Mouse (Mus musculus) inflammation-experienced regulatory T-cells (primary cell): Measurements from ENCODE around the gene Srpr. TPM values are rescaled to one million over a fixed set of nuclear protein-coding genes. Genes with fewer than 3 reads are reported as not detected.

ENCODE experiments used
- polyA plus RNA-seq, 2 experiments: library from polyadenylated mRNA; unstranded; fragments of 100-300 nt; shearing (Covaris generic); gene quantifications; one replicate each; pipeline ENCODE4 v1.2.1; 2017

Gene Srpr
- polyA plus RNA-seq = 100 to 1,000 TPM; 122 to 140 TPM

DNA sequence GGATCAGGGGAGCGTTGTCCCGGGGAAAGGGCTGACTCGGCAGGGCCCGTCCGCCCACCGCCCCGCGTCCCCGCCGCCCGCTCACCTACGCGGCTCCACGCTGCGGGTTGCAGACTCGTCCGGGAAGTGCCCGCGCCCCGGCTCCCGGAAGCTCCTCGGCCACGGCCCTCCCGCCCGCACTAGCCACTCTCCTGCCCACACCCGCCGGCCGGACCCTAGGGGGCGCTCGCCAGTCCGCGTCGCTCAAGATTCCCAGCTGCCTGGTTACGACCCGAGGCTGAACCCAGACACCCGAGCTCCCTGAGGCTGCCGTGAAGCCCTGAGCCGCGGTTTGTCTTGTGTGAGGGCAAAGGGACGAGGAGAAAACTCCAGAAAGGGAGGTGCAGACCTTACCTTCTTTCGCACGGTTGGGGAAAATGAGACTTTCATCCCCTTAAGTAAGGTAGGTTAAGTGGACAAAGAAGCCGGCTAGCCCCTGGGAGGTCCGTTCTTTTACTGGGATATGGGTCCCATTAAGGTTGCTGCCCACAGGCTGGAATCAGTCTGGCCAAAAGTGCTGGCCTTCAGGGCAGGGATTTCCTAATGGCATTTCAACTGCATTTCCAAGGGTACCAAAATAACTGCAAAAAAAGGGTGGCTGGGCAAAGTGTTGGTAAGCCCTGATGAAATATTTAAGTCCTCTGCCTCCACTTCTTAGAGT is at the start of gene Srpr, which contains the start of gene Tirap:
Gene Srpr, plus strand, starts transcription at position 404 of the 700 bp plus-strand sequence.
Gene Tirap, minus strand, starts transcription at position 520 of the 700 bp plus-strand sequence.

DNA sequence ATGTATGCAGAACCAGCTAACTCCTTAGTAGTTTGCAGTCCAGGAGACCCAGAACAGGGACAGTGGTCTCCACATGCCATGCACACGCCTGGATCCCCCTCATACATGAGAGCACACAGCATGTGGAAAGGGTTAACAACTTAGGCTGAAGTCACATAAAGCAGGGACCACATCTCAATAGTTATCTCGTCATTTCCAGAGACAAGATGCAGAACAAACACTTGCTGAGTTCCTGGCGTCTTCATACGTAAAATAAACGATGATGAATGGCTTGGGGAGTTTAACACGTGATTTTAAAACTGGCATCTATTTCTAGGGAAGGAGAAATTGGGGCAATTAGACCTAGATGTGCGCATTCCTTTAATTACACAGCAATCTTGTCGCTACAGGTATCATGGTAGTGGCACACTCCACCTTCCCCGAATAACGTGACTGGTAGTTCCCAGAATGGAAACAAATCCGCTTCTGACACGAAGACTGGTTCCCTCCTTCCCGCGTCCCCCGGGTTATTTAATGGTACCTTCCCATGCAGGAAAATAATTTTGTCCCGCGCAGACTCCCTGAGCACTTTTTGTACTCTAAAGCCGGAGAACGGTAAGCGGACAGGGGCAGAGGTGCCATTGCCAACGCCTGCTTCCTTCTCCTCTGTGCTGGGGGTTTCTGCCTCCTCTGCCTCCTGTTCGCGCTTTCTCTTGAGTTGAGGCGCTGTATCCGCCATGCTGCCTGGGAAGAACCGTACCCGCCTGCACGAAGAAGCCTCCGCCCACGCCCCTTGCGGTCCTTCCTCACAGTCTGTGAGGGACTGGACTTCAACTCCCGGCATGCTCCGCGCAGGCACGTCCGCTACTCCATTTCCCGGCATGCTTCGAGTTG is 24.5 kb upstream of the Srpr start, which contains the start of gene Dcps:
Gene Dcps, minus strand, starts transcription at position 811 of the 873 bp plus-strand sequence.

DNA sequence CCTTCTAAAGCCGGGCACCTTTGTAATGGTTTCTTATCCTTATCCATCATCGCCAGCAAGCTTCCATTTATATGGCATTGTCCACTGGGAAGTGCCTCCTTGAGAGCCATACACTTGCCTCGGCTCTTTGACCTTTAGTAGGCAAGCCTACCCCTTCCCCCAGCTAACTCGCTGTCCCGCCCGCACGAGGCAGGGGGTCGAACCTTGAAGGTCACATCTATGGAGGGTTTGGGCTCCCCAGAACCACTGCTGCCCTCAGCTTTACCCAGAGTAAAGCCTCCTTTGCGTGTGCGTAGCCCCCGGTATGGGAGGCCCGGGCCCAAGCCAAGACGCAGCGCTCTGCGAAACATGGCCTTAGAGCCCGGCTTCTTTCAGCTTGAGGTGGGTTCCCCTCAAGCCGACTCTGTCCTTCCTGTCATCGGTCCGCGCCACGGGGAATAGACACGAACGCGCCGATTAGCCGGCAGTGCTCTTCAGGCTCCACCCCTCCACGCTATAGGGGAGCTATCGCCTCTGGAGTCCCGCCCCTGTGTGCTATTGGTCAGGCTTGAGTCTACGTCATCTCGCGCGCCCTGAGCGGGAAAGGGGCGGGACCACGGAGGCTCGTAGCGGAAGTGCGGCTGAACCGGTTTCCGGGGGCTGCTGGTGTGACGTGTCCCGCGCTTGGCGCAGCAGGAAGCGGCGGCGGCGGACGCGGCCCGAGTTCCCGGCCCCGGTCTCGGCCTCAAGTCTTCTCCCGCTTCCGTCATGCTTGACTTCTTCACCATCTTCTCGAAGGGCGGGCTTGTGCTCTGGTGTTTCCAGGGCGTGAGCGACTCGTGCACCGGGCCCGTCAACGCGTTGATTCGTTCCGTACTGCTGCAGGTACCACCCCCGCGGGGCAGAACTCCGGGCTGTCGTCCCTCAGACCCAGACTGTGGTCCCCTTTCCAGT is 10.8 kb downstream of the Srpr start, which contains the start of gene Foxred1:
Gene Foxred1, minus strand, starts transcription at position 514 of the 933 bp plus-strand sequence.

DNA sequence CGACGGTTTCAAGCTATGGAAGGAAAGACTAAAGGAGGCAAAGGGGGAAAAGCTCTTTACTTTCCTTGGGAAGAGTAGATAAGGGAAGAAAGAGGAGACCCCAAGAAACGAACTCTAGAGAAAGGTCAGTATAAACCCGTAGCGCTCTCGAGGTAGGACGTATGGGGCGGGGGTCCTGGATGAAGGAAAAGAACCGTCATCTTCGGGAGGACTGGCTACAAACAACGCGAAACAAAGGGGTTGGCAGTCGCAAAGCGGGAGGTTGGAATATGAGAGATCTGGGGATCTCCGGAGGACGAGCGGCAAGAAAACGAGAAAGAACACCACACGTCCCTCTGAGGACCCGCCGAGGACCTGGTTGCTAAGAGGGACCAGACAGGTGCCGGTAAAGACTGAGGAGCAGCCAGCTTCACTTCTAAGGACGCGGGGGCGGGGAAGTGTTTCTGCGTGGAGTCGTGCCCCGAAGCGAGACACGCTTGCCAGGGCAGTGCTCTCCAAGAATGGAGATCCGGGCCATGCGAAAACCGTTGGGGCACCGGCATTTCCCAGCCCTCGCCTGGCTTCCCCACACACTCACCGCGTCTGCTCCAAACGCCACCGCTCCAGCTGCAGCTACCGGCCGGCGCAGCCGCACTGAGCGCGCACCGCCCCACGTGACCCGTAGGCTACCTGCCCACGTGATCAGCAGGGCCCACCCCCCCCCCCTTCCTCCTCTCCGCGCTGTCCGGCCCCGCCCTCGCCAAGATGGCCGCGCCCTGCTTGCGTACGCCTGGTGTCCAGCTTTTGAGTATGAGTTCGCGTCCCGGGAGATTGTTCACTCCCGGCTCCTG is 67.4 kb downstream of the Srpr start, which contains the start of the genes Fam118b and Rpusd4:
Gene Fam118b, minus strand, starts transcription at position 660 of the 830 bp plus-strand sequence.
Gene Rpusd4, plus strand, starts transcription at position 720 of the 830 bp plus-strand sequence.

Other genes starting within 250 kb of the Srpr start
- 10 to 100 TPM; 30.5 to 41.4 TPM for gene St3gal4, start 80.9 kb upstream of the Srpr start, polyA plus RNA-seq
- gene Dcps, start 24.1 kb upstream of the Srpr start, polyA plus RNA-seq = 10 to 100 TPM; 69.7 to 82.1 TPM
- gene Tirap, start 116 bp downstream of the Srpr start, polyA plus RNA-seq = 1 to 10 TPM; 5.5 to 7.7 TPM
- 10 to 100 TPM; 43.9 to 44.5 TPM for gene Foxred1, start 10.9 kb downstream of the Srpr start, polyA plus RNA-seq
- 10 to 100 TPM; 53.7 to 62.1 TPM for gene Fam118b, start 67.6 kb downstream of the Srpr start, polyA plus RNA-seq
- 10 to 100 TPM; 44.4 to 49.8 TPM for gene Rpusd4, start 67.7 kb downstream of the Srpr start, polyA plus RNA-seq
- 1 to 10 TPM; 4.0 to 8.0 TPM for gene Cdon, start 221.0 kb downstream of the Srpr start, polyA plus RNA-seq